Mouse (Mus musculus): ENCODE data around the gene Entpd5. TPM values are rescaled to one million over a fixed set of nuclear protein-coding genes. Genes with fewer than 3 reads are reported as not detected.

The Entpd5 gene
- polyA plus RNA-seq, 1 experiment from 2014 or later = 85.5 TPM

DNA sequence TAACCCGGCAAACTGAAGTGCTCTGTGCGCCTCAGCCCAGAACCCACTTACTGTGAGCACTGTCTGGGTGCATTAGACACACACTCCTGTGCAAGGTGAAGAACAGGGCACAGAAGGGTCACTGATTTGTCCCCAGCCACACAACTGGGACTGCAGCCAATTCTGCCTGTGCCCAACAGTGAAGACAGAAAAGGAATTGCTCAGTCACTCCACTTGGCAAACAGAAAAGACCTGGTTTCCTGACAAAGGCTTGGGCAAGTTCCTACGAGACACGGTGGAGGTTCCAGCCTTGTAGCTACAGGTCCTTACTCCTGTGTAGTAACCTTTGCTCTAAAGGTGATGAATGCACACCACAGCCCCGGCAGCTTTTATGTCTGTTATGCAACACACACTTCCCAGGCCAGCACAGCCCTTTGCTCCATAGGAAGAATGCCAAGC lies 24.2 kb downstream of the Entpd5 start:
- H3K4me1 ChIP-seq (replicated peaks; ENCODE audit: insufficient read depth, low read length) = no peaks in the 10 kb centered on the region
- H3K4me2 ChIP-seq (ENCODE audit: low read length) = no peak overlapping the region
- H3K36me3 ChIP-seq (ENCODE audit: insufficient read depth, low read length) = 0 out of 2 replicates have a peak, but pooled peaks cover 7% of the 10 kb centered on the region
- no peak overlapping the region for H3K9ac ChIP-seq (ENCODE audit: low read depth, low read length)
- H3K4me3 ChIP-seq (replicated peaks; ENCODE audit: low read depth, low read length) = no peak overlapping the region
- WGBS = 68% methylated on average over 5 of the region's 5 CpGs
- ATAC-seq (replicated peaks; ENCODE audit: low FRiP score, low read depth) (no peak), DNase-seq (ENCODE audit: low spot score) (no peak)
- no peaks in the 10 kb centered on the region for H3K9me3 ChIP-seq (replicated peaks; ENCODE audit: low read length)
- no peaks in the 10 kb centered on the region for H3K27me3 ChIP-seq (ENCODE audit: insufficient read depth, low read length)
- no peak overlapping the region for H3K27ac ChIP-seq
- no peak for TF ChIP-seq CTCF (IDR thresholded peaks at IDR 0.05; ENCODE audit: low read depth)

DNA sequence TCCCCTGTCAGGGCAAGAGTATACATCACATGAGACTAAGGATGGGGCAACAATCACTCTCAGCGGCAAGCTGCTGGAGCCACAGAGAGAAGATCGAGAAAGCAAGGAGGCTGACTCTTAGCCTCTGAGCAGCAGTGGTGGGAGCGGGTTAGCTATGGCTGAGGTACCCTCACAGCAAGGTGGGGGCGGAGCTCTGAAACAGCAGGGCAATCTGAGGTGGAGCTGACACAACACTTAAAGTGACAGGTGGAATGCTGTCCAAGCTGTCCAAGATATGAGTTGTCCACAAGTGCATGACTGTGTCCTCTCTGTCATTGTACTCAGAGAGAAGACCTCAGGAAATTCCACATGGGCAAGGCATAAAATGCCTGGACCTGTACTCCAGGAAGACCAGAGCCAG lies 26.5 kb downstream of the Entpd5 start:
- Histone ChIP-seq H3K9ac (ENCODE audit: low read depth, low read length) (no peak overlapping the region), H3K27ac (no peak overlapping the region), H3K4me2 (ENCODE audit: low read length) (no peak overlapping the region), H3K36me3 (ENCODE audit: insufficient read depth, low read length) (0 out of 2 replicates have a peak, but pooled peaks cover 12% of the 10 kb centered on the region), H3K4me1 (replicated peaks; ENCODE audit: insufficient read depth, low read length) (no peaks in the 10 kb centered on the region), H3K27me3 (ENCODE audit: insufficient read depth, low read length) (no peaks in the 10 kb centered on the region), H3K9me3 (replicated peaks; ENCODE audit: low read length) (no peaks in the 10 kb centered on the region), H3K4me3 (replicated peaks; ENCODE audit: low read depth, low read length) (no peak overlapping the region)
- WGBS = 86% methylated on average over 4 of the region's 4 CpGs
- TF ChIP-seq CTCF (IDR thresholded peaks at IDR 0.05; ENCODE audit: low read depth) = no peak
- no peak for ATAC-seq (replicated peaks; ENCODE audit: low FRiP score, low read depth)
- no peak for DNase-seq (ENCODE audit: low spot score)

DNA sequence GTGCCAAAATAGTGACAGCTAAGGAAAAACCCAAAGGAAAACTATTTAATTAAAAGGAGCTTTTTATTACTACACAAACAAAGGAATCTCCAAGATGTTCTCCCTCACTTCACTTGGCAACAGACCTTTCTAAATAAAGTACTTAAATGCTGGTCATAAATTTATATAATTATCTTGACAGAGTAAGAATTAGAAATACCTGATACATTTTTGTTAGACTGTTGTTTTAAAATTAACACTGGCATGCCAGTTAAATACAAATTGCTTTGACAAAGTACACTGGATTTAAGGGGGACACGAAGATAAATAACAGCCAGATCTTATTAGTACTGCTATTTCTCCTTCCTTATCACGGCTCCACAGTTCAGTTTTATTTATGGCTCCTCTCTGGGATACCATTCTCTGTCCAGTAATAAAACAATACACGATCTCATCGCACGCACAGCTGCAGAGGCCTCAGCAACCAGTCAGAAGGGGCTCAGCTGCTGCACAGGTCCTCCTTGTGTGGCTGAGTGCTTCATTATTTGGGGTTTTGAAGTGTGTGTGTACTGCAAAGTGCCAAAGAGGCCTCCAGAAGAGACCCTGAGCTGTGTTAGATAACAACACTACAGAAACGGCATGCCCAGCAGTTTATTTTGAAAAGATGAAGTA lies 34.9 kb downstream of the Entpd5 start:
- H3K27me3 ChIP-seq (ENCODE audit: insufficient read depth, low read length) = no peaks in the 10 kb centered on the region
- DNase-seq (ENCODE audit: low spot score) (peak; percentile 81), ATAC-seq (replicated peaks; ENCODE audit: low FRiP score, low read depth) (no peak)
- WGBS = 29% methylated on average over 6 of the region's 6 CpGs
- H3K9me3 ChIP-seq (replicated peaks; ENCODE audit: low read length) = no peaks in the 10 kb centered on the region
- H3K27ac ChIP-seq = no peak overlapping the region
- H3K36me3 ChIP-seq (ENCODE audit: insufficient read depth, low read length) = peaks cover 62% of the 10 kb centered on the region
- no peak overlapping the region for H3K4me2 ChIP-seq (ENCODE audit: low read length)
- no peaks in the 10 kb centered on the region for H3K4me1 ChIP-seq (replicated peaks; ENCODE audit: insufficient read depth, low read length)
- no peak overlapping the region for H3K9ac ChIP-seq (ENCODE audit: low read depth, low read length)
- no peak overlapping the region for H3K4me3 ChIP-seq (replicated peaks; ENCODE audit: low read depth, low read length)
- no peak for TF ChIP-seq CTCF (IDR thresholded peaks at IDR 0.05; ENCODE audit: low read depth)

DNA sequence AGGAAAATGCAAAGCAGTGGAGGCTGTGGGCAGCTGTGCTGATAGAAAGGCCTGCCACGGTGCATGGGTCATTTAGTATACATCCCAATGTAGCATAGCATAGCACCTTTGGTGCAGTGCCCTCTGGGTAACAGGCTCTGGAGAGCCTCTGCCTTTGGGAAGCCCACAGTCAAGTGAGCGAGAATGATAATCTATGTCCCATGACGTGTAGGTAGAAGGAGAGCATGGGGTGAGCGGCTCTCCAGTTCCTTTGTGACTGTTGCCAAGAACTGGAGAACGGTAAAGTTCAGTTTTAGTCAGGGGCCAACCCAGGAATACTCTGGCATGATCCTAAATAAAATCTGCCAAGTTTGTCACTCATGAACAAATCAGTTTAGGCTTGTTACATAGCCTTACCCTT lies 37.2 kb downstream of the Entpd5 start:
- no peak overlapping the region for H3K4me3 ChIP-seq (replicated peaks; ENCODE audit: low read depth, low read length)
- no peak overlapping the region for H3K4me2 ChIP-seq (ENCODE audit: low read length)
- no peaks in the 10 kb centered on the region for H3K4me1 ChIP-seq (replicated peaks; ENCODE audit: insufficient read depth, low read length)
- 91% methylated on average over 5 of the region's 5 CpGs for WGBS
- TF ChIP-seq CTCF (IDR thresholded peaks at IDR 0.05; ENCODE audit: low read depth) = no peak
- peaks cover 64% of the 10 kb centered on the region for H3K36me3 ChIP-seq (ENCODE audit: insufficient read depth, low read length)
- no peak overlapping the region for H3K27ac ChIP-seq
- no peak overlapping the region for H3K9ac ChIP-seq (ENCODE audit: low read depth, low read length)
- DNase-seq (ENCODE audit: low spot score) (no peak), ATAC-seq (replicated peaks; ENCODE audit: low FRiP score, low read depth) (no peak)
- no peaks in the 10 kb centered on the region for H3K9me3 ChIP-seq (replicated peaks; ENCODE audit: low read length)
- no peaks in the 10 kb centered on the region for H3K27me3 ChIP-seq (ENCODE audit: insufficient read depth, low read length)

DNA sequence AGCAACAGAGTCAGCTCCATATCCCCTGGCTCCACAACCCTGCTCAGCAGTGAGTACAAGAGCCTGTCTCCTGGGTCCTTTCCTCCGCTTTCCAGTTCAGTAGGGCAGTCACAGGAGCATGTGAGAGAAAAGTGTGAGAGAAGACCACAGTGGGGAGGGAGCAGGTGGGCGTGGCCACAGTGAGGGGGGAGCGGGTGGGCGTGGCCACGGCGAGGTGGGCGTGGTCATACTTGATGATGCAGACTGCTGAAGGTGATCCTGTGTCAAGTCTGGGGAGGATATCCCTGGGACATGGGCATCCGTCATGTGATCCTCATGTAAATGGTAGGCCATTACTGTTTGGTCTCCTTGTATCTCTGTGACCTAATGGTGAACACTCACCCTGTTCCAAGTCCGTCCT lies 41.9 kb downstream of the Entpd5 start:
- no peak for TF ChIP-seq CTCF (IDR thresholded peaks at IDR 0.05; ENCODE audit: low read depth)
- H3K4me3 ChIP-seq (replicated peaks; ENCODE audit: low read depth, low read length) = no peak overlapping the region
- H3K36me3 ChIP-seq (ENCODE audit: insufficient read depth, low read length) = peaks cover 40% of the 10 kb centered on the region
- H3K9me3 ChIP-seq (replicated peaks; ENCODE audit: low read length) = no peaks in the 10 kb centered on the region
- WGBS = 62% methylated on average over 9 of the region's 9 CpGs
- no peak overlapping the region for H3K9ac ChIP-seq (ENCODE audit: low read depth, low read length)
- DNase-seq (ENCODE audit: low spot score) = no peak
- H3K4me1 ChIP-seq (replicated peaks; ENCODE audit: insufficient read depth, low read length) = peaks cover 5% of the 10 kb centered on the region; the same call in 1 of the 2 replicates
- H3K4me2 ChIP-seq (ENCODE audit: low read length) = no peak overlapping the region
- ATAC-seq (replicated peaks; ENCODE audit: low FRiP score, low read depth) = 0 out of 2 replicates have a peak, but pooled peaks have one; percentile 22
- H3K27me3 ChIP-seq (ENCODE audit: insufficient read depth, low read length) = no peaks in the 10 kb centered on the region
- H3K27ac ChIP-seq = no peak overlapping the region

DNA sequence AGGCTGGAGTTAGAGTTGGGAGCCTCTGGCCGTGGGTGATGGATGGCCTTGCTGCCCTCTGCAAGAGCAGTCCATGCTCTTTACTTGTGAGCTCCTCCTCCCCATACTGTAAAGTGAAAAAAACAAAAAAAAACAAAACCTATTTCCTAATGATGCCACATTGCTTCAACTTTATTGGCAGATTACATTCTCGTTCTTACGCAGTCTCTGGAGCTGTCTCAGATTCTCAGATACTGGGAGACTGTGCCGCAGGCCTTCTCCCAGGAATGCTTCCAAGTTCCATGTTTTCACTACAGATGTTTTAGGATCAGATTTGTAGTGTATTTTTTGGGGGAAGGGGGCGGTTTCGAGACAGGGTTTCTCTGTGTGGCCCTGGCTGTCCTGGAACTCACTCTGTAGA lies 43.7 kb downstream of the Entpd5 start:
- Histone ChIP-seq H3K9me3 (replicated peaks; ENCODE audit: low read length) (no peaks in the 10 kb centered on the region), H3K27me3 (ENCODE audit: insufficient read depth, low read length) (no peaks in the 10 kb centered on the region), H3K4me2 (ENCODE audit: low read length) (no peak overlapping the region), H3K27ac (no peak overlapping the region), H3K4me1 (replicated peaks; ENCODE audit: insufficient read depth, low read length) (peaks cover 9% of the 10 kb centered on the region; the same call in 1 of the 2 replicates), H3K9ac (ENCODE audit: low read depth, low read length) (no peak overlapping the region), H3K4me3 (replicated peaks; ENCODE audit: low read depth, low read length) (no peak overlapping the region), H3K36me3 (ENCODE audit: insufficient read depth, low read length) (peaks cover 22% of the 10 kb centered on the region)
- TF ChIP-seq CTCF (IDR thresholded peaks at IDR 0.05; ENCODE audit: low read depth) = no peak
- 85% methylated on average over 6 of the region's 6 CpGs for WGBS
- no peak for ATAC-seq (replicated peaks; ENCODE audit: low FRiP score, low read depth)
- no peak for DNase-seq (ENCODE audit: low spot score)
